Mouse (Mus musculus) E14TG2a.4 (cell line): ENCODE data around the gene Nedd4.

Experiments used
- CTCF ChIP-seq: conservative IDR thresholded peaks from 2 replicates; pipeline ENCODE4 v1.5.1; 2014; ENCODE audit warnings: low read length
- NANOG ChIP-seq: IDR thresholded peaks from 2 replicates; pipeline ENCODE4 v1.6.1; 2014; ENCODE audit warnings: borderline replicate concordance, low read length, mixed read lengths

DNA sequence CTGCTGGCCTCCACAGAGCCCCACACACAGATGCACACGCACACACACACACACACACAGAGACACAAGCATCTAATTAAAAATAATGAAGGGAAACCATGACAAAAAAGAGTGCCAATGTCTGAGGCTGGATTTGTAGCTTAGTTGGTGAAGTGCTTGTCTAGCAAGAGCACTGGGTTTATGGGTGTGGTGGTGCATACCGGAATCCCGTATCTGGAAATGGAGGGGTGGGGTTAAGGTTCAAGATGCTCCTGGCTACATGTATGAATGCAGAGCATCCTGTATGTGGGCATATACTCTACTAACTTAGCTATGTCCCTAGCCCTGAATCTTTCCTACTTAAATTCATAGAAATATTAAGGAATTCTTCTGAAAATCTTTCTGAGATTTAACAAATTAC, 5.0 kb downstream of the Nedd4 start:
- TF ChIP-seq CTCF (no peak), NANOG (no peak)
